Mouse (Mus musculus) thymus, postnatal 10 days (tissue): ENCODE measurements around the gene Rassf6.
A peak's percentile ranks its signal among the peaks of the same experiment; 100 is the strongest.

ENCODE experiments used
- DNase-seq, 2 experiments: peaks; one replicate each; pipeline ENCODE4 v3.0.0; 2021; ENCODE audit warnings: low spot score in 2 of 2

The Rassf6 gene

GRCm38 (mm10) chr5:90640286-90641217 is at the start of gene Rassf6:
Gene Rassf6, minus strand, starts transcription at chr5:90640657.
- no peak for DNase-seq

- no peak for DNase-seq
Measured at GRCm38 (mm10) chr5:90689426-90690128, 49.1 kb upstream of the Rassf6 start.

DNA sequence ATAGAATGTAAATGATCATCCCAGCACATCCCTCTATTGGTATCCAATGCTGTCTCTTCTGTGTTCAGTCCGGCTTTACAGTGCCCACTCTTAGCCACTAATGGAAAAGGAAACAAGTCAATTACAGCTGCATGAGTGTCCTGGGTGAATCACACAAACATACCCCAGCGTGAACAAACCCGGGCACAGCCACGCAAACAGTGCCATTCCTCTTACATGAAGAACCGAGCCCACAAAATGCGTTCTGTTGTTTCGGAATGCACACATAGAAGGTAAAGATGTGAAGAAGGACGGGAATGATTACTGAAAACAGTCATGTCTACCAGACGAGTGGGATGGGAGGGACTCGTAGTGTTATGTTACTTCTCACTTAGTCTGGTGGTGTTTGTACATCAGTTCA is 47.5 kb upstream of the Rassf6 start:
- no peak for DNase-seq

DNA sequence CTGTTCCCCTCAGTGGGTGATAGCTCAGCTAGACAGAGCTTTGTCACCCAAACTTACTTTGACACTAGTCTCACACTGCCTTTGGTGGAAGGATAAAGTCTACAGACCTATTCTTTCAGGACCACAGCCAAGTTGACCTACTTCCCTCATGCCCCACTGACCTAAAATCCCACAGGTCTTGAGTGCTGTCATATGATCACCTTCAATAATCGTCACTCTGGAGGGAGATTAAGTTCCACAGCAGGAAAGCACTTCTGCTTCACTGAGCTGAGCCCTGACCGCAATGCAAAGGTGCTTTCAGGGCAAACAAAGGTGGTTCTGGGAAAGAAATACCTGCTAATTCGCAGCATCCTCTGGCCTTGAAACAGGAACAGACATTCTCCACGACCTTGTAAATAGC is 44.5 kb upstream of the Rassf6 start:
- no peak for DNase-seq

DNA sequence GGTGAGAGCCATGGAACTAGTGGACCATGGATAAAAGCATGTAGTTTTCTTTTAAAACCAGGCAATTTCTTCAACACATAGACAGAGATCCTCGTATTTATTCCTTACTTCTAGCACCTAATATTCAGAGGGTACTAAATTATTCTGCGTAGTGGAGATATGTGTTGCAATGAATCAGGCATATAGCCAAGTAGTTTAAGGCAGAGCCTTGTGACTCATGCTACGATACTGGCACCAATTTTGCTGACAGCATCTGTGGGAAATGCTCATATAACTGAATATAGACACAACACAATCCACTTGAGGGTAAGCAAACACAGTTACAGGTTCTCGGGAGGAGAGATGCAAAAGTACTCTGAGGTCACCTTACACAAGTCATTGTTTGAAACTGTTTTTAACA is 41.4 kb upstream of the Rassf6 start:
- DNase-seq = no peak

GRCm38 (mm10) chr5:90677560-90677959 is 37.1 kb upstream of the Rassf6 start:
- no peak for DNase-seq

- DNase-seq = no peak
Measured at GRCm38 (mm10) chr5:90661852-90662251, 21.4 kb upstream of the Rassf6 start.

DNA sequence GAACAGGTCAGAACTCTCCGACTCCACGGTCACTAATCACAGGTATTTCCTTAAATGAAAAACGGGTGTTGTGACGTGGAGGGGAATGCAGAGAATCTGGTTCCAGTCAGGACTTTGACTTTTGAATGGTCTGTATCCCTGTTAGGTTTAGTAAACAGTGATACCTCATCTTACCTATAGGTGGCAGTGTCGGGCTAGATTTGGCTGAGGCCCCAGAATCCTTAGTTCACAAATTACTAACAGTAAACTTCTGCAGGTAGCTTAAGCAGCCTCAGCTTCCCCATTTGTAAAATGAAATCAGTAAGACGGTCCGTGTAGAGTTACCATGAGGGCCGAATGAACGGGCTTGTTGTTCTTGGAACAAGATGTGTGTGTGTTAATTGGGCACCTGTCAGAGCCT is 21.0 kb upstream of the Rassf6 start:
- peak in 1 of 2 experiments; percentile 51 for DNase-seq

- DNase-seq = no peak
Measured at GRCm38 (mm10) chr5:90660411-90660810, 20.0 kb upstream of the Rassf6 start.

DNA sequence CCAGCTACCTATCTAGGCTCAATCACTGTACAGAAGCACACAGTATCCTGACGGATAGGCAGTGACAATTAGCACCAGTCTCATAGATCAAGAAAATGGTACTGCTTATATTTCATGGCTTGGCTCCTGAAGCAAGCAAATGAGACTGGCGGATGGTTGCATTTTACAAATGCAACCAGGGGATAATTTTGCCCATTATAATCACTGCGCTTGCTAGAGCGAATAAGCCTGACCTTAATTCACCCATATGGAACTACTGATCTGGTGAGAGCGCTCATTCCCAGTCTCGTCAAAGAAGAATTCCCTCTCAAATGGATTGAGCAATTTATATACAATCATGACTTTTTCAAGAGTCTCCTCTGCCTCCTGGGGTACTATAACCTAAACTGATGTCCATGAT is 16.2 kb upstream of the Rassf6 start:
- DNase-seq = no peak

GRCm38 (mm10) chr5:90655891-90656290 is 15.4 kb upstream of the Rassf6 start:
- DNase-seq = no peak

DNA sequence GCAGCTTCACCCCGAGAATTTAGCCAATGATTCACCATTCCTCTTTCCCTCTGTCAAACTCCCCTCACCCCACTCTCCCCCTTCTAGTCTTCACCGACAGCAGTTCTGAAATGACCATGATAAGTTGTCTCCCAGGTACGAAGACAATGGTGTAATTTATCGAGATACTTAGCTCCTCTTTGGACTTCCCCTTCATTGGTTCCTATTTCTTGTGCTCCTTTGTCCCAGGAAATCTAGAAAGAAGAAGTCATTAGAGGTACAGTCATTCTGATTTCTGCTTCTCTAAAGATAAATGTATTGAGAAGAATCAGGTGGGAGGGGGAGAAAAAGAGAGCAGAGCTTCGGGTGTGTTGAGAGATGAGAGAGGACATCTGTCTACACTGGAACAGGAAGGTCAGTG is 14.3 kb upstream of the Rassf6 start:
- DNase-seq = no peak

- peak in 1 of 2 experiments; percentile 44 for DNase-seq
Measured at GRCm38 (mm10) chr5:90652724-90653123, 12.3 kb upstream of the Rassf6 start.

- no peak for DNase-seq
Measured at GRCm38 (mm10) chr5:90650466-90651150, 10.2 kb upstream of the Rassf6 start.

GRCm38 (mm10) chr5:90647473-90647872 is 7.0 kb upstream of the Rassf6 start:
- DNase-seq = no peak

- DNase-seq = no peak
Measured at GRCm38 (mm10) chr5:90646398-90646797, 5.9 kb upstream of the Rassf6 start.

DNA sequence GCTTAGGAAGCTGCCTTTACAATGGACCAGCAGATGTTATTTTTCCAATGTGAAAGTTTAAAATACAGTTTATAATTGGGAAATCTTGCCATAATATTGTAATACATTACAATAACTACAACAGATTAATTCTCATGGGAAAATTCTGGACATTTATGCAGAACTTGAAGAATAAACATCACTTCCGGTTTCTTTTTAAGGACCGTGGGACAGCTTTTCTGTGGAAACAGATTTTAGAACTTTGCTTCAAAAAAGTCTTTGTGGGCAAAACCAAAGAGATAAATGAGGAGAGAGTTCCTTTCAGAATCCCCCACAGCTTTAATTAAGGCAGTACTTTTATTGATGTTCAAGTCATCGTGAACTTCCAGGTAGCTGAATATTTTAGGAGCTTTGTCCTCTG is 5.1 kb upstream of the Rassf6 start:
- no peak for DNase-seq

DNA sequence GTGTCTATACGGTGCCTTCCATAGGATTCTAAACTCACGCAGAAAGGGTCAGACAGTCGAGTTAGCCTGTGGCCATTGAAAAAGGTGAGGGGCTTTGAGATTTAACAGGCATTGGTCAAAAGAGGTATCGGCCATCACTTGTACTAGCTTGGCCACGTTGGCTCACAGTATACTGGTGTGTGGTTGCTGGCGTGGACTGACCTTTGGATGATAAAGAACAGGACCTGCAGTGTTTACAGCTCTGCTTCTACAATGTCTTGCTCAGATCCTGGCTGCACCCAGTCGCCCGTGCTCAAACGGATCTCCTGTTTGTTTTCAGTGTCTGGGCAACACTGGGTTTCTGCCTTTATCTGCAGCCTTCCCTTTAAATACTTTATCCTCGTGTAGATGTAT is 757 bp upstream of the Rassf6 start:
- no peak for DNase-seq

DNA sequence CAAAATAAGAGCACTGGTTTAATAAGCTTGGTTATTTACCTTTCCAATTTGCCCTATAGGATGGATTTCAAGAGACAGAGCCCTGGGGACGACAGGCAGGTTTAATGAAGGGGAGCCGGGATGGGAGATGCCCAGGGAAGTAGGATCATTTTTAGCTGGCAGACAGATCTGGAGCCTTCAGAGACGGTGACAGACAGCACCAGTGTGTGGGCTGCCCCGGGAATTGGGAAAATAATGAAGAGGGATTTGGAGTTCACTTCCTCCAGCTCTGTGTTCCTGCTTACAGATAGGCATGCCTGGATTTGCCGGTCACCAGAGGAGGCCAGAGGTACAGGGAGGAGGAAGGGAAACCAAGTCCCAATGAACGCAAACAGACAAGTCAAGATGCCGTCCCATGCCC is 5.6 kb downstream of the Rassf6 start:
- no peak for DNase-seq

DNA sequence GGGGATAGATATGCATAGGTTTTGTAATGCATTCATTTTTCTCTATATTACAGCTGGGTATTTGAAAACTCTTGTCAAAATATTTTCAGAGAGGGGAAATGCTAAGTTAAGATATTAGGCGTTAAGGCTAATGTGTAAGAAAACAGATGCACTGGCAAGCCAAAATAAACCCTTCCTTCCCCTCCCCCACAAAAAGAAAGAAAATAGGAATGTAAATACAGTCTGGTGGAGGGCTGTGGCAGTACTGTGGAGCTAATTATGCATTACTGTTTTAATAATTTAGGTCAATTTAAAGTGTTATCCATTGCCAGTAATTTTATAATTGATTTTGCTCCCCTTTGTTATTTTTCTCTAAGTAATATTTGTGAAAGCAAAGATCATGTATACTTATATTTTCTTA is 11.9 kb downstream of the Rassf6 start:
- no peak for DNase-seq

GRCm38 (mm10) chr5:90628011-90628410 is 12.4 kb downstream of the Rassf6 start:
- DNase-seq = no peak

DNA sequence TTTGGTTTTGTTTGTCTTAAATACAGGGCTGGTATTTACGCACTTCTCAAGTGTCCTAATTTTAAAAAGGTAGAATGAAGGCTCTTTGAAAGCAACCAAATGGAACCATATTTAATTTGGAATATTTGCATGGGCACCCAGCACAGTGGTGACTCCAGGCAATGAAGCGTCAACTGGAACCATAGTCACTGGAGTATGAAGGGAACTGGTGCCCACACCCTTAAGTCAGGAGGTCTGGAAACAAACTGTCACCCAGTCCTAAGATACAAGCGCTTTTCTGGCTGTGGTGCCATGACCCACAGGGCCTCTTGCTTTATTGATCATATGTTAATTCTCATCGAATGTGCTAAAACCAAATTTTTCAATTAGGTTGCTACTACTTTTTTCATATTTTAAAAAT is 13.0 kb downstream of the Rassf6 start:
- DNase-seq = no peak
